Mouse (Mus musculus) cerebellum, adult 2 months (tissue): ENCODE measurements around the gene Nrl.

Experiments used
- CTCF ChIP-seq: fragments of 200-500 bp; IDR thresholded peaks from 2 replicates; pipeline ENCODE4 v1.5.1; 2011; ENCODE audit warnings: low read depth, mild to moderate bottlenecking, control low read depth, low read length, moderate library complexity, borderline replicate concordance; ENCODE audit not compliant: insufficient read depth
- POLR2A ChIP-seq: fragments of 200-500 bp; IDR thresholded peaks from 2 replicates; pipeline ENCODE4 v1.6.1; 2011; ENCODE audit warnings: low read length, control low read depth, borderline replicate concordance; ENCODE audit not compliant: insufficient read depth

- TF ChIP-seq CTCF (no peak), POLR2A (no peak)
Measured at GRCm38 (mm10) chr14:55524785-55525184, at the start of gene Nrl.
